Mouse (Mus musculus) spleen, adult 2 months (tissue): ENCODE data around the gene Gm20388.

Experiments
- CTCF ChIP-seq: fragments of 200-500 bp; IDR thresholded peaks from 2 replicates; pipeline ENCODE4 v1.5.1; 2011; ENCODE audit warnings: mild to moderate bottlenecking, inconsistent platforms; ENCODE audit not compliant: insufficient read depth, insufficient read length, insufficient replicate concordance; ENCODE audit errors: extremely low read depth
- POLR2A ChIP-seq: fragments of 200-500 bp; IDR thresholded peaks from 2 replicates; pipeline ENCODE4 v1.6.1; 2011; ENCODE audit warnings: low read depth, low read length, inconsistent platforms

GRCm38 (mm10) chr8:120510863-120511457 lies 600.3 kb downstream of the Gm20388 start:
- TF ChIP-seq CTCF: no peak
- TF ChIP-seq POLR2A: no peak
